Mouse (Mus musculus) spleen, postnatal 4 days (tissue): ENCODE measurements around the gene Trio.
A peak's percentile ranks its signal among the peaks of the same experiment; 100 is the strongest.

Experiments used
- DNase-seq, 2 experiments: peaks; one replicate each; pipeline ENCODE4 v3.0.0; 2022; ENCODE audit warnings: low spot score in 2 of 2

Trio gene

DNA sequence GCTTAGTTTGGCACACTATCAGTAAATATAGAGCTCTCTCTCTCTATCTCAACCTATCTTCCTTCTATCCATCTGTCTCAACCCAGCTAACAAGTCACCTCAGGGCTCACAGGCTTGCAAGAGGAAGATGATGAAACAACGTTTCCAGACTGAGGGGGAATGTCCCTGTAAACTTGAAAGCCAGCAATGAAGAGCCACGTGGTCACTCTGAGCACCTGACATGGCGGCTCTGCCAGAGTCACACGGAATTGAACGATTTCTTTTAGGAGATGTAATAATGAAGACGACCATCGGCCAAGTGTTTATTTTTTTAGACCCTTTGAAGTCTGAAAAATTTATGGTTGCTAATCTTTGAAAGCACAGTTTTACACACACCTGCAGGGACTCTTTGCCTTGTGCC lies 251.2 kb downstream of the Trio start:
- no peak for DNase-seq

DNA sequence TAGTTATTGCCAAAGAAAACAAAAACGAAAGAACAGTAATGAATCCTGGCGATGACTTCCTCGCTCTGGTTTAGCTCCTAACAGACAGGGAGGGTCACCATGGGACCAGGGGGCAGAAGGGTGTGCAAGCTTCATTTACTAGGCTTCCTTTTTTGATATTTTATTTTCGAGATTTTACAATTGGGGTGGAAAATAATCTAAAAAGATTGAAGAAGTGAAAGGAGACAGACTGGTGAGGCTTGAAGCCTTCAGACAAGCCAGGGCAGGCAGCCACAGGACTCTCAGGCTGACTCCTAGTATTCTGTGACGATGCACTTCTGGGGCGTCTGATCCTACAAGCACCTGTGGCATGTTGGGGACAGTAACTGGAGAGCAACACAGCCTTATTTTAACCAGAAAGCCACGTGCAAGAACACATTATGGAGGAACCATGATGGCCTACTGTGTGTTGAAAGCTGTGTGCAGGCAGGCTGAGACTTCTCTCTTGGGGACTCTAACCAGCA lies 253.5 kb downstream of the Trio start:
- DNase-seq: no peak

DNA sequence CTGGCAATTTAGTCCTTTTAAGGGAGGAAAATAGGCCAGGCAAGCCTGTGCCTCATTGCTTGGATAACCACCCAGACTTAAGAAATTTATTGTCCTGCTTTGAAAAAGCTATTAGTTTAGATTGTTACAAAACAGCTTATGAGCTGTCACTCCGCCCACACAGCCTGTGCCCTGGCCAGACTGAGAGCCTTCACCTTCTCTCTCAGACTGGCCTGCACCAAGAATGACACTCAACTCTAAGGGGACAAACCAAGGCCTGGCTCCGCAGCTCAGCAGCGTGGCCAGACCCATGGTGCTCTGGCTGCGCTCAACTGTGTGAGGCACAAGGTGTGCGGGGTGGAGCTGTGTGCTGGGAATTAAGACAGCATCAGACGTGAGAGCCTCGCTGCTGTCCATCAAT lies 254.1 kb downstream of the Trio start:
- no peak for DNase-seq

DNA sequence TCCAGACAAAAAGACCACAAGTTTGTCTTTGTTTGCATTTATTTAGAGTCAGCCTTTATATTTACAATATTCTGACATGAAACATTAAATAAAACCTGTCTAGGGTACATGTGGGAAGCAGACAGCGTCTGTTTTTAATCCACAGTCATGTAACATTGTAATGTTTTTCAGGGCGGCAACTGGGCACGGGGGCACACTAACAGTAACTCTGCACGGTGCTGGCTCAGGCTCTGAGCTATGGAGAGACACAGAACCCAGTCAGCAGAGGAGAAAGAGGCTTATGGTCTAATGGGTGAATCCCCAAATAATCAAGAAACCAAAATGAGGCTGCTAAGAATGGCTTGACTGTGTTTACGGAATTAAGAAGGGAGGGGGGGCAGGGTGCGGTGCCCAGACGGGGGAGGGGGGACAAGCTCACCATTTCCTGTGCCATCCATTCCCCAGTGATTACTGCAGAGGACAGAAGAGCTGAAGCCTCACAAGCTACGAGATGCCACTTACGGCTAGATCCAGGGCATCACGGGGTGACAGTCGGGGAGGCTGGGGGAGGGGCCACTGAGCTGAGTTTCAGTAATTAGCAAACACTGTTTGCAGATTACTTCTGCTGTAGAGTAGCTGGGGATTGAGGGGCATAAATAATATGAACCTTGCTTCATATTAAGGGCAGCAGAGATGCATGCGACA lies 255.0 kb downstream of the Trio start:
- no peak for DNase-seq

DNA sequence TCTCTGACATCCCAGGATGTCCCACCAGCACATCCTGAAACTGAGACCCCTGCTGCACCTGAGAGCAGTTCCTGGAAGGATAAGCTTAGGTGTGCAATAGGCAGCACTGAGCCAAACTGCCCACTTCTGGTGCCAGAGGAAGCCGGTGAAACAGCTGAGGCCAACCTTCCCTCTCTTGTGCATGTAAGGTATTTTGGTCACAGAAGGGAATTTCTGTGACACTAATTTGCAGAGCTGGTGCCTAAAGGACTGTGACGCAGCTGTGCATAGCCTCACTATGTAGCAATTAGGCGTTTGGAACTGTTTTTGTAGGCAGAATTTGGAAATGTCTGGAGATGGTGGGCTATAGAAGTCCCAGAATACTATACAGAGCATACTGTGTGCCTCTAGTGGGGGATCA lies 264.2 kb downstream of the Trio start:
- DNase-seq: no peak

DNA sequence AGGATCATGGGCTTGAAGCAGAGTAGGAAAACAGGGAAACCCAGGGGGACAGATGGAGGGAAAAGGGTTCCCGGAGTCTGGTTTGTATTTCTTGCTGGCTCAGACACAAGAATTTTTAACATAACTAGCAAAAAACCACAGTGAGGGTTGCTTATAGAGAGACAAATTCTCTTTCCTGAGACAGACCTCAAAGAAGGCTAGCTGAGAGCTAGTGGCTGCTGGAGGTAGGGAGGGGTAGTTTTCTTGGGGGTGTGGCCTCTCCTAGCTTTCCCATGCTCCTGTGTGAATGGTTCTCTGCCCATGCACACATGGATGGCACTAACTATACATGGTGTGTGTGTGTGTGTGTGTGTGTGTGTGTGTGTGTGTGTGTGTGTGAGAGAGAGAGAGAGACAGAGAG lies 265.0 kb downstream of the Trio start:
- no peak for DNase-seq

DNA sequence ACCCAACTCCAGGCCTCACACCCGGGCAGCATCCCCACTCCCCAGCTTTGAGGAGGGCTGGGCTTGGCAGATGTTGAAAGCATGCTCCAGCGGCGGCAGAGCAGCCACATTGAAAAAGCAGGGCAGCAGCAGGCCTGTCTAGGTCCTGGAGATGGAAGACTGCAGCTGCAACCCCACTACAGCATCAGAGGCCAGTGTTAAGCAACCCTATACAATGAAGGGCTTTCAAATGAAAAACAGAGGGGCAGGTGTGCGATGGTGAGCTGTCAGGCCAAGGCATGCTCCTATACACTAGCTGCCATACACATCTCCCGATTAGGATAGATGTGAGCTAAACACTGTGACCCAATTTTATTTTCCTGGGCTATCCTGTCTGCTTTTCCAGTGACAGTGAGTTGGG lies 265.8 kb downstream of the Trio start:
- DNase-seq: no peak

DNA sequence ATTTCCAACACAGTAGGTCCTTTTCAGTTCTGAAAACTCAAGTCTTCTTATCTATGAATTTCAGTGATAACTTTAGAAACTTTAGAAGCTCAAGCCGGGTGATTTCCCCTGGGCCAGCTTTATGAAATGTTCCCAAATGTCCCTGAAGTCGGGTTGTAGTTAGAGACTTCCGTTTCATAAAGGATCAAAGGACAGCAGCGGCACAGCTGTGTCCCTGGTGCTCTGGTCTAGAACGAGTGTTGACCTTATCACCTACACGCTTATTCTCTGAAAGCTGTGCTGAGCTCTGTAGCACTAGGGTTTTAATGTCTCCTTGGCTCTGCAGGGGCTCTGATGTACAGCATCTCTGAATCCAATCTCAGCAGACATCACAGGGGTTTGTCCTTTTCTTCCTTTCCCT lies 267.0 kb downstream of the Trio start:
- DNase-seq: no peak

DNA sequence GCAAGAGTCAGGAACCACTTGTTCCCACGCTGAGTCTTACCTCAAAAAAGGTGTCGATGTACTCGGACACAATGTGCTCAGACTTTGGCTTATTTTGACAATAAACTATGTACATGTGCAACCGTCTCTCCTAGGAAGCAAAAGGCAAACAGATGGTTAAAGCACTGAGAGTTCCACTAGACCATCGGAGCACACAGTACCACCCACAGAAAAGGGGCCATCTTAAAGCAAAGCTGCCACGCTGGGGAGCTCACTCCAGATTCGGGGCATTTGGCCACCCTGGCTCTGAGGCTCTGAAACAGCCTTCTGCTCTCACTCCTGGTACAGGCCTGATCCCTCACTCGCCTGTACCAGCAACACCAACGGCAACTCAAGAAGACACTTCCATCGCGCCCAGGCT lies 269.2 kb downstream of the Trio start:
- no peak for DNase-seq

DNA sequence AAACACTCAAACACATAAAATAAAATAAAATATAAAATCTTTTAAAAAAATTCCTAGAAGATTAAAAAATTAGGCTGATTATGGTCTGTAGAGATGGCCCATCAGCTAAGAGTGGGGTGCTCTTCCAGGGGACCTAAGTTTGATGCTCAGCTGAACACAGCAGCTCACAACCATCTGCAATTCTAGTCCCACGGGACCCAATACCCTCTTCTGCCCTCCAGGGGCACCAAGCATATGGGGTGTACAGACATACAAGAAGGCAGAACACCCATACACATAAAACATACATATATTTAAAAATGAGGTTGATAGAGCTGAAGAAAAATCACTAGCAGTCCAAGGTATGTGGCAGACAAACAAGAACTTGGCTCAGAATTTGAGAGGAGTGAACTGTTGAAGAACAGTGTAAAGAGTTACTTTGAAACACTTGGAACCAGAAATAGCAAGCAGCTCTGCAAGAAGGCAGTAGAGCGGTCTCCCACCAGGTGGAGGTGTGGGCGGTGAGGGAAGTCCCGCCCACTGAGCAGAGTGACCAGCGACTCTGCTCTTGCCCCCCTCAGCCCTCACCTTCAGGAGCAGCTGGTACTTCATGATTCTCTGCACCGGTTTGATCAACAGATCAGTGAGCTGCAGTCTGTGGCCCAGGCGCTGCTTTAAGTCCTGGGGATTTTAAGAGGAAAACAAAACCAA lies 270.9 kb downstream of the Trio start:
- no peak for DNase-seq

DNA sequence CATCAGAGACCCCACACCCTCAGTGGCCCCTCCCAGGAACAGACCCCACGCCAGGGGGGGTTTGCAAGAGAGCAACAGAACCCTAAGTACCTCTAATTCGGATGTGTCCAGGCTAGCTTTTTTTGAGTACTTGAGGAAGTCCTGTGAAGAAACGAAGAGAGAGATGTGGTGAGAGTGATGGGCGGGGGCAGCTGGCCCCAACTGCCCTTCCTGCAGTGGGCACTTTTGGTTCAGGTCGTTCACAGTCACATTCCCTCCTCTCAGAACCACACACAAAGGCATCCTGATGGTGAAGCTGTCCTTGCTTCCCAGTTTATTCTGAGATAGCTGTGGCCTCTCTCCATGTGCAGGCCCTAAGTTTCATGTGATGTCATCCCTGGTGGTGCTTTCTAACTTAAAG lies 271.7 kb downstream of the Trio start:
- no peak for DNase-seq

DNA sequence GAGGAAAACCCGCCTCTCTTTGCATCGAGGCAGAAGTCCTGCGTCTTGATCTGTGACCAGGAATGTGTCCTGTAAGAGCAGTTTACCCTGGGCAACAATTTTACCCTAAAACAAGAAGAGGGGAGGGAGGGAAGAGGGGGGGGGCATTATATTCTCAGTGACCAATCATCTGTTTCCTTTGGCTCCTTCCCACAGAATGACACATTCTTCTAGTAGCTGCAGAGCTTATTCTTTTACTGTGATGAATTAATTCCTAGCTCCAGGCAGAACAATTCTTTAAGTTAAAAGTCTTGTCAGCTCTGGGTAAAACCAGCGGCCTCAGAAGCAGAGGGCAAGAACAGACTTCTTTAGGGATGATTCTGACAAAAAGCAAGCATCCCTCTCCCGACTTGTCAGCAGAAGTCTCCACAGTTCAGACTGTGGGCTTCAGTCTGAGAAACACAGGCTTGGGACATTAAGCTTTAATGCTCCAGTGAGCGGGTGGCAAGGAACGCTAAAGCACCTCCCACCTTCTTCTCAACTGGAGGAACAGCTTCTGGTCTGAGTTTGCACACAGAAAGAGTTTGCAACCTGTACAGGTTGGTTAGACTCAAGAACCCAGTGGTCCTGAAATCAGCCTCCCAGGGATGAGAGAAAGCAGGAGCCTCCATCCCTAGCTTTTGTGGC lies 272.8 kb downstream of the Trio start:
- DNase-seq: no peak

DNA sequence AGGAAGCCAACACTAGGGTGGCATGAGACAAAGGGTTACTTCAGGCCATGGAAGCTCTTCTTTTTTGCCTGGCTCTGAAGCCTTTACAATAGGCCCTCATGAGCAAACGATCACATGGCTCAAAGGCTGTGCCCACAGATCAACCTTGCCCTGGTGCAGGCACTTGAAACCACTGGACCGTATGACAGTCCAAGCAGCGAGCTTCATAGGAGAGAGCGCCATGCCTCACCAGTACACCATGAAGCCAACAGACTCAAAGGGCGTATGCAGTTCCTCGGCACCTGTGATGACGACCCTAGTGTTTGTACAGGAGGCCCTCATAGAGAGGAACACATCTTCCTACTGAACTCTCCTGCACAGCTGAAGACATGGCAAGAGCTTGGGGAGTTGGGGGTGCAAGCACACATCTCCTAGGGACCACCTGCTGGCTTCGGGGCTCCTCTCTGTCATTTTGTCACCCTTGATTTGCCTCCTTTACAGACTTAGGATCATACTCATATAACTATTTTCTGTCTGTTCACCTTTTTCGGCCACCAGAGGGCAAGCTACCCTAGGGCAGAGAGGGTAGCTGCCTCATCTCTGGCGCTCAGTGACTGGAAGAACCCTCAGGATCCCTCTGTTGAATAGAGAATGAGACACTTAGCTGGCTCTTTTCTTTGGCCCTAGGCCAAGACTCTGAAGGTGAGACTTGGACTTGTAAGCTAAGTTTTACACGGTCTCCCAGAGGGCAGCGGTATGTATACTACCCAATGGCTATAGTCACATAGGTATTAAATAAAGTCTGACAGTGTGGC lies 273.8 kb downstream of the Trio start:
- peak; percentile 41 to 75 for DNase-seq

DNA sequence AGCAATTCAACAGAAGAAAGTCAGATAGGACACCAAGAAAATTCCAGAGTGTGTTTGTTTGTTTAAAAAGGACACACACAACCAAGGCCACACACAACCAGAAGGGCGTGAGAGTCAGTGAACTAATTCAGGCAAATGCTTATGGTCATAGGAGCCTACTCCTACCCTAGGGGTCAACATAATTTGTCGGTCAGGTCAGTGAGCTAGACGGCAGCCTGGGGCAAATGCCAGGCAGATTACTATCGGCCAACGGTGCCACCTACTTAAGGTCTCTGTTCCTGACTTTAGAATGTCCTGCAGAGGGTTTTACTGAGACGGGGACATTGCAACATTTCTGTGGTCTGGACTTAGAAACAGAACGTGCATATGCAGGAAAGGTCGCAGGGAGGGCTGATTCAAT lies 276.9 kb downstream of the Trio start:
- no peak for DNase-seq

DNA sequence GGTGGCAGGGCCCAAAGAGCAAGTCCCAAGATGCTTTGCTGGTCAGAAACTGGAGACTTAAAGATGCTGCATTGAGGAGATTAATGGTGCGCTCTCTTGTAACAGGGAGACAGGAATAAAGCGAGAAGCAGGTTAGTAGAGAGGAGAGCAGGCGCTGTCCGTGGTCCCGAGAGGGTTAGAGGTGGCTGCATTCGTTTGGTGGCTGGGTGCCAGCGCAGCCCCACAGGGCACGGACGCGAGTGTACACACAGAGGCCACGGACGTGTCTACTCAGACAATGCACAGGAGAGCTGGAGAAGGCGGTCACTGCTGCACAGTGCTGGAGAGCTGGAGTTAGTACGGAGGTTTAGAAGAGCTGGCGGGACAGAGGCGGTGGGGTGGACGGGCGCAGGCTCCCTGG lies 278.1 kb downstream of the Trio start:
- no peak for DNase-seq

DNA sequence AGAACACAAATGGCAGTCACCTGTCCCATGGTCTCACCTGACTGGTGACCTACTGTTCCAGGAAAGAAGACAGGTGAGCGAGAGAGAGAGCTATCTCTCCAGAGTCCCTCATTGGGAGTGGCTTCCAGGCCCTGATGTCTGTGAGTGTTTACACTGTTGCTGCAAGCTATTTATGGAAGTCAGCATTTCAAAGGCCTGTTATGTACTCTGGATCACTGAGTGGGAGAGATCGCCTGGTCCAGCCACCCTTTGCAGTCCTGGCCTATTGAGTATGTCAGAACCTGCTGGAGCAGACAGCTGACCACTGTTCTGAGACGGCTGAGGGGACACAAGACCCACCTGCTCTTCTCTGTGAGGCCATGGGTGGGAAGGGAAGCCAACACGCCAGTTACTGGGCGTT lies 280.7 kb downstream of the Trio start:
- DNase-seq: no peak

DNA sequence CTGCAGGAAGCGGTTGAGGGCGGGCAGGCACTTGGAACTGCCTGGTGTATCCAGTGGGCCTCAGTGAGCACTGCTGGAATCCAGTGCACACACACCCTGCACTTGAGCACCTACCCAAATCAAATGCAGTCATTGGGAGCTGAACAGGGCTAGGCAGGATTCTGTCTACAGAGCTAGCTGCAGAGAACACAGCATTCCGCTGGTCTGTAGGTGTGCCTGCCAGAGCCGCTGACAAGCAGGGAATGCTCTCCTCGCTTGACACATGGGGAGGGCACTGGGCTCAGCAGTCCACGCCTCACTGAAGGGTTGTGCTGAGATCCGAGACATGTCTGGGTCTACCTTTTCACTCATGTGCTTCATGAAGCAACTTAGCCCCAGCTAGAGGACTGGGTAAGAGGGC lies 285.6 kb downstream of the Trio start:
- no peak for DNase-seq

DNA sequence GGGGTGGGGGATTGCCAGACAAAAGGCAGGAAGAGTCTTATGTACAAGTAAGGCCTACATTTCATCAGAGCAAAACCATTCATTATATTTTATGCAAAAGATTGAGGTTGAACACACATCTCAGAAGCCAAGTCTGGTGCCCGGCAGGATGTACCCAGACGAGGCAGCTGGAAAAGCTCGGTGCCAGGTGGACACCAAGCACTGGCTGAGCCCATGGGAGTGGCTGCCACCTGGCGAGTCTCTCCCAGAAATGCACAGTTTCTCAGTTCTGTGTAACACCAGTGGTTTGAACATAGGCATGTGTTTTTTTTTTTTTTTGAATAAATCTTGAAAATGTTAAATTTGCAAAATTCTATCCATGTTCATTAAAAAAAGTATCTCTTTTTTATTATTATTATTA lies 293.8 kb downstream of the Trio start:
- DNase-seq: no peak

DNA sequence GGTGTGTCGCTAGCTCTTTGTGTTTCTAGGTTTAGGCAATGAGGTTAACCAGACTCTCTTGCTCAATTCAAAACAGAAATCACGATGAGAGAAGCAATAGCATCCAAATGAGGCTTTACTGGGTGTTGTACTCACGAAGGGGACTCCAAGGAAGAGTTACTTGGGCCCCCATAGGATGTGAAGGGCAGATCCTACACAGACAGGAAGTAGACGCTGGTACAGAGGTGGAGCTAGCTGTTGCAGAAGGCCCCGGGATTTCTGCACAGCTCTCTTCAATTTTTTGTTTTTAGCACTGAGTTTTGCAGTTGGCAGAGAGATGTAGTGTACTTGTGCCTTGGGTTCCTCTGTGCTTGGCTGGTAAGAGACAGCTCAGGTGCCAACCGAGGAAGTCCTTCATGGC lies 299.4 kb downstream of the Trio start:
- no peak for DNase-seq

DNA sequence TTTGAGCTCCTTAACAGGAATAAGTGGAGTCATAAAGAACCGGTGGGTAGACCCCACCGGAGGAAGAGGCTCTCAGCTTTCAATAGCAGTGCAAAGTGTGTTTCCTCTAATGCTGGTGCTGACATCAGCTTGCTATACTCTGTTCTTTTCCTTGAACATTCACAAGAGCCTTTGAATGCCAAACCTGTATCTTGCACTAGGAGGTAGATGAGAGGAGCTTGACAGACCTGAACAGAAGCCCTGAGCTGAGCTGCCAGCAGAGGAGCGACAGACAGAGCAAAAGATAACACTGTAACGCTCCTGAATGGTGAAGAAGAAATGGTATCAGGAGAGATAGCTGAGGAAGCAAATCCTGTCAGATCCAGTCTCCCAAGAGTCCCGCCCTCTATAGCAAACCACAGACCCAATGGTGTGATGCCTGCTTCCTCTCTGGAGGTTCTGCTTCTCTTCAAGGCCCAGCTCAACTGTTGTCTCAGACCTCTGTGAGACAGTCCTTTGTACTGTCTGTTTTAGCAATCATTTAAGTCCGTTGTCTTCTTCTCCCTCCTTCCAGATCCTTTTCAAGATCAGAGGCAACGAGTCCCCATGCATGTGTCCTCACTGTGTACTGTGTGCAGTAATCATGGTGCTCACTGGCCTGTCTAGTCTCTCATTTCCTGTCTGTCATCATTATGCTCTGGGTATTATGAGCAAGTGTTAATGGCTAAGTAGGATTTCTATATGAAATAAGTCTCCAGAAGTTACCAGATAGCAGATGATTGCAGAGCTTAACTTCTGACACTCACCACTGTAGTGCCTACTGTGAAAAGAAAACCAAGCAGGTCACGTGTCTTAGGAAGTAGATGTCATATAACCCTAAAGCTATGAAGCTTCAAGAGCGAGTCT lies 300.6 kb downstream of the Trio start:
- no peak for DNase-seq

DNA sequence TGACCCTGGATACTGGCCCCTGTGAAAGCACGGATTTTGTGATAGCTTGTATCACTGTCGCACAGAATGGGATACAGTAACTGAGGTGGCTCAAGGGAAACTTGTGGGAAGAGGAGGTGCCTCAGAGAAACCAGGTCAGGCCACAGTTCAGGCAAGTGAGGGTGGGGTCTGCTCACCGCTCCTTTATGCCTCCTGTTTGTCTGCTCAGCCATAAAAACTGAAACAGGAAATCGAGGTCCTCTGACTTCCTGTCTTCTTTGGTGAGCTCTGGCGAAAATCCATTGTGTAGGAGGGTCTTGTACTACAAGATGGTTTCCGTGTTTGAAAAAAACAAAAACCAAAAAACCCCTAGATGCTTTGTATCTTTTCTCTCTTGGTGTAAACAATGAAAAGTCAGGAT lies 301.4 kb downstream of the Trio start:
- no peak for DNase-seq
